Mouse (Mus musculus): ENCODE results near the gene Vmn1r113.
"Not testable (repeated sequence)": the region's sequence is repeated elsewhere in the genome, so short reads cannot be mapped to it uniquely, and the experiment has no call there.

Vmn1r113 gene

GRCm38 (mm10) chr7:20786985-20787384, at the start of gene Vmn1r113:
TSS of gene Vmn1r113 (plus strand) at chr7:20787285.
- not testable (repeated sequence) for TF ChIP-seq GATA4 (IDR thresholded peaks at IDR 0.05; ENCODE audit: insufficient replicate concordance, low read length)

- not testable (repeated sequence) for TF ChIP-seq GATA4 (IDR thresholded peaks at IDR 0.05; ENCODE audit: insufficient replicate concordance, low read length)
Observed at GRCm38 (mm10) chr7:20770885-20771284, 16.2 kb upstream of the Vmn1r113 start, which contains the start of gene Vmn1r112. TSS of gene Vmn1r112 (plus strand) at chr7:20771185.

GRCm38 (mm10) chr7:20812086-20812485, 25.0 kb downstream of the Vmn1r113 start, which contains the start of gene Vmn1r114:
TSS of gene Vmn1r114 (minus strand) at chr7:20812186.
- not testable (repeated sequence) for TF ChIP-seq GATA4 (IDR thresholded peaks at IDR 0.05; ENCODE audit: insufficient replicate concordance, low read length)
